Mouse (Mus musculus): ENCODE data around the gene Tfip11. TPM values are rescaled to one million over a fixed set of nuclear protein-coding genes. Genes with fewer than 3 reads are reported as not detected.

Tfip11 gene
- 17.8 and 19.4 TPM in 2 replicates for polyA plus RNA-seq (2015; fragmentation: Nextera tagmentation; extraction: Ambion mirVana)

GRCm38 (mm10) chr5:112325546-112326445 is at the start of gene Tfip11:
Gene Tfip11, plus strand, starts transcription at chr5:112326358.
- peaks cover 29% of the 10 kb centered on the region for H3K4me1 ChIP-seq
- 6% methylated on average over 48 of the region's 48 CpGs for WGBS
- no peaks in the 10 kb centered on the region for H3K27me3 ChIP-seq (replicated peaks)
- H3K9me3 ChIP-seq: no peaks in the 10 kb centered on the region
- peaks cover 34% of the 10 kb centered on the region for H3K36me3 ChIP-seq
- ATAC-seq (ENCODE audit: extremely low read depth, insufficient number of reproducible peaks, low FRiP score, low TSS enrichment): peak; percentile 72
- H3K4me3 ChIP-seq: peak within 1 kb of the TSS; percentile 90
- H3K9ac ChIP-seq: peak within 1 kb of the TSS; percentile 92
- H3K27ac ChIP-seq (replicated peaks): peak within 1 kb of the TSS; percentile 77
- peak within 1 kb of the TSS; percentile 80 for H3K4me2 ChIP-seq

- WGBS: under 1% methylated on average over 24 of the region's 24 CpGs
These were observed 49.2 kb upstream of the Tfip11 start for GRCm38 (mm10) chr5:112276907-112277348.

GRCm38 (mm10) chr5:112277906-112278470 is 48.2 kb upstream of the Tfip11 start:
- Histone ChIP-seq H3K9ac (peak overlapping the region; percentile 94), H3K9me3 (no peaks in the 10 kb centered on the region), H3K4me1 (peaks cover 64% of the 10 kb centered on the region), H3K27me3 (replicated peaks) (no peaks in the 10 kb centered on the region), H3K4me2 (peak overlapping the region; percentile 80), H3K4me3 (peak overlapping the region; percentile 86), H3K27ac (replicated peaks) (no peak overlapping the region), H3K36me3 (no peaks in the 10 kb centered on the region)
- 80% methylated on average over 11 of the region's 11 CpGs for WGBS
- ATAC-seq (ENCODE audit: extremely low read depth, insufficient number of reproducible peaks, low FRiP score, low TSS enrichment): no peak

More at GRCm38 (mm10) chr5:112276907-112277348, 49.2 kb upstream of the Tfip11 start:
- no peaks in the 10 kb centered on the region for H3K9me3 ChIP-seq
- ATAC-seq (ENCODE audit: extremely low read depth, insufficient number of reproducible peaks, low FRiP score, low TSS enrichment): no peak
- H3K36me3 ChIP-seq: no peaks in the 10 kb centered on the region
- H3K4me2 ChIP-seq: peak overlapping the region; percentile 80
- no peaks in the 10 kb centered on the region for H3K27me3 ChIP-seq (replicated peaks)
- peak overlapping the region; percentile 94 for H3K9ac ChIP-seq
- peak overlapping the region; percentile 75 for H3K27ac ChIP-seq (replicated peaks)
- H3K4me3 ChIP-seq: peak overlapping the region; percentile 86
- H3K4me1 ChIP-seq: peaks cover 54% of the 10 kb centered on the region

GRCm38 (mm10) chr5:112279181-112280021 is 46.8 kb upstream of the Tfip11 start:
- peaks cover 78% of the 10 kb centered on the region for H3K4me1 ChIP-seq
- ATAC-seq (ENCODE audit: extremely low read depth, insufficient number of reproducible peaks, low FRiP score, low TSS enrichment): no peak
- H3K4me3 ChIP-seq: no peak overlapping the region
- H3K36me3 ChIP-seq: no peaks in the 10 kb centered on the region
- no peaks in the 10 kb centered on the region for H3K9me3 ChIP-seq
- peak overlapping the region; percentile 80 for H3K4me2 ChIP-seq
- H3K27me3 ChIP-seq (replicated peaks): no peaks in the 10 kb centered on the region
- 78% methylated on average over 17 of the region's 17 CpGs for WGBS
- H3K27ac ChIP-seq (replicated peaks): peak overlapping the region; percentile 34; the same call in 1 of the 2 replicates
- H3K9ac ChIP-seq: peak overlapping the region; percentile 28; the same call in 1 of the 2 replicates

GRCm38 (mm10) chr5:112280151-112280550 is 46.0 kb upstream of the Tfip11 start:
- Histone ChIP-seq H3K9ac (peak overlapping the region; percentile 24; the same call in 1 of the 2 replicates), H3K4me2 (peak overlapping the region; percentile 80; the same call in 1 of the 2 replicates), H3K27me3 (replicated peaks) (no peaks in the 10 kb centered on the region), H3K27ac (replicated peaks) (peak overlapping the region; percentile 34; the same call in 1 of the 2 replicates), H3K9me3 (no peaks in the 10 kb centered on the region), H3K36me3 (no peaks in the 10 kb centered on the region), H3K4me3 (no peak overlapping the region), H3K4me1 (peaks cover 86% of the 10 kb centered on the region)
- no peak for ATAC-seq (ENCODE audit: extremely low read depth, insufficient number of reproducible peaks, low FRiP score, low TSS enrichment)
- WGBS: 54% methylated on average over 7 of the region's 7 CpGs

GRCm38 (mm10) chr5:112280863-112281660 is 45.1 kb upstream of the Tfip11 start:
- H3K9ac ChIP-seq: peak overlapping the region; percentile 37; the same call in 1 of the 2 replicates
- no peak for ATAC-seq (ENCODE audit: extremely low read depth, insufficient number of reproducible peaks, low FRiP score, low TSS enrichment)
- H3K27ac ChIP-seq (replicated peaks): peak overlapping the region; percentile 34
- H3K36me3 ChIP-seq: peaks cover 4% of the 10 kb centered on the region; the same call in 1 of the 2 replicates
- H3K4me3 ChIP-seq: no peak overlapping the region
- no peaks in the 10 kb centered on the region for H3K9me3 ChIP-seq
- H3K4me1 ChIP-seq: peaks cover 88% of the 10 kb centered on the region
- H3K27me3 ChIP-seq (replicated peaks): no peaks in the 10 kb centered on the region
- H3K4me2 ChIP-seq: no peak overlapping the region
- WGBS: 65% methylated on average over 15 of the region's 15 CpGs

GRCm38 (mm10) chr5:112281676-112282075 is 44.5 kb upstream of the Tfip11 start:
- H3K4me1 ChIP-seq: peaks cover 93% of the 10 kb centered on the region
- H3K27me3 ChIP-seq (replicated peaks): no peaks in the 10 kb centered on the region
- H3K36me3 ChIP-seq: peaks cover 4% of the 10 kb centered on the region; the same call in 1 of the 2 replicates
- H3K4me3 ChIP-seq: no peak overlapping the region
- H3K4me2 ChIP-seq: no peak overlapping the region
- WGBS: 77% methylated on average over 4 of the region's 4 CpGs
- H3K27ac ChIP-seq (replicated peaks): peak overlapping the region; percentile 34
- ATAC-seq (ENCODE audit: extremely low read depth, insufficient number of reproducible peaks, low FRiP score, low TSS enrichment): no peak
- H3K9ac ChIP-seq: no peak overlapping the region
- H3K9me3 ChIP-seq: no peaks in the 10 kb centered on the region

GRCm38 (mm10) chr5:112282123-112282779 is 43.9 kb upstream of the Tfip11 start:
- Histone ChIP-seq H3K9ac (peak overlapping the region; percentile 15; the same call in 1 of the 2 replicates), H3K27ac (replicated peaks) (peak overlapping the region; percentile 78), H3K36me3 (peaks cover 4% of the 10 kb centered on the region; the same call in 1 of the 2 replicates), H3K4me1 (peaks cover 97% of the 10 kb centered on the region), H3K9me3 (no peaks in the 10 kb centered on the region), H3K4me2 (0 out of 2 replicates have a peak overlapping the region, but pooled peaks have one; percentile 12), H3K27me3 (replicated peaks) (no peaks in the 10 kb centered on the region), H3K4me3 (no peak overlapping the region)
- WGBS: 57% methylated on average over 6 of the region's 6 CpGs
- ATAC-seq (ENCODE audit: extremely low read depth, insufficient number of reproducible peaks, low FRiP score, low TSS enrichment): no peak

GRCm38 (mm10) chr5:112282780-112283482 is 43.2 kb upstream of the Tfip11 start:
- Histone ChIP-seq H3K27me3 (replicated peaks) (no peaks in the 10 kb centered on the region), H3K9me3 (no peaks in the 10 kb centered on the region), H3K27ac (replicated peaks) (peak overlapping the region; percentile 78), H3K4me2 (peak overlapping the region; percentile 12; the same call in 1 of the 2 replicates), H3K4me1 (peaks cover 97% of the 10 kb centered on the region), H3K4me3 (no peak overlapping the region), H3K9ac (peak overlapping the region; percentile 15; the same call in 1 of the 2 replicates), H3K36me3 (peaks cover 4% of the 10 kb centered on the region; the same call in 1 of the 2 replicates)
- WGBS: 51% methylated on average over 9 of the region's 9 CpGs
- no peak for ATAC-seq (ENCODE audit: extremely low read depth, insufficient number of reproducible peaks, low FRiP score, low TSS enrichment)

All from heart, embryonic 13.5 days (tissue).